In genomic region chr1:127732435-127732834, GRCm38 (mm10) we compare ENCODE assay signal across 19 mouse cellular contexts. TPM values are rescaled to one million over a fixed set of nuclear protein-coding genes. Genes with fewer than 3 reads are reported as not detected.
DNase-seq lines count a peak whose midpoint lies in the region; ATAC-seq and TF ChIP-seq lines count a peak whose summit lies in the region.
"Had no signal": no experiment of that assay in that cellular context is flagged by ENCODE, and none has a peak within 500 bp of the region (broad histone marks: within the 10 kb centered on the region; RNA-seq: fewer than 3 reads in every experiment).

No protein-coding gene starts in this region.

- H3K27me3 ChIP-seq in liver, embryonic 16.5 days (ENCODE audit: control insufficient read depth, insufficient read depth, low read depth, low read length), result no peaks in the 10 kb centered on the region
- no peaks in the 10 kb centered on the region; the same call in 1 of the 2 replicates for H3K27me3 ChIP-seq in liver, embryonic 12.5 days (replicated peaks)
- H3K27me3 ChIP-seq in liver, postnatal 0 days (ENCODE audit: insufficient read depth, low read length), result no peaks in the 10 kb centered on the region
- H3K27me3 ChIP-seq: forebrain, embryonic 15.5 days; heart, embryonic 13.5 days; hindbrain, embryonic 15.5 days had no signal

- ATAC-seq in liver, embryonic 16.5 days (ENCODE audit: low read depth), result peak; percentile 84
- no peak for ATAC-seq in liver, embryonic 12.5 days
- ATAC-seq in liver, postnatal 0 days, result peak; percentile 88
- ATAC-seq: forebrain, embryonic 15.5 days had no signal

- TF ChIP-seq EP300 in liver, postnatal 0 days (IDR thresholded peaks at IDR 0.05; ENCODE audit: low read depth), result peak; percentile 46

- DNase-seq in kidney, adult 11 months, result peak; percentile 68
- no peak for DNase-seq in kidney, postnatal 4 days
- peak; percentile 83 for DNase-seq in kidney, adult 9 months
- DNase-seq in kidney, postnatal 14 days, result no peak
- peak; percentile 50 for DNase-seq in liver, postnatal 0 days
- DNase-seq in cerebellum, postnatal 10 days, result no peak
- DNase-seq: adrenal gland, adult 8-10 months; cerebellum, adult 18-20 months; cerebellum, adult 9-11 months; gastrocnemius, postnatal 36 days; heart, postnatal 36 days had no signal

- no peak overlapping the region for H3K4me2 ChIP-seq in liver, embryonic 16.5 days (ENCODE audit: low read depth, low read length)
- no peak overlapping the region for H3K4me2 ChIP-seq in liver, embryonic 12.5 days
- peak overlapping the region; percentile 48; the same call in 1 of the 2 replicates for H3K4me2 ChIP-seq in liver, postnatal 0 days (ENCODE audit: low read depth, low read length)
- H3K4me2 ChIP-seq: forebrain, embryonic 15.5 days; heart, embryonic 13.5 days; hindbrain, embryonic 15.5 days had no signal

- no peaks in the 10 kb centered on the region for H3K4me1 ChIP-seq in liver, embryonic 16.5 days (ENCODE audit: control insufficient read depth, low read depth, low read length)
- H3K4me1 ChIP-seq in liver, embryonic 12.5 days, result no peaks in the 10 kb centered on the region
- no peaks in the 10 kb centered on the region for H3K4me1 ChIP-seq in liver, postnatal 0 days (ENCODE audit: insufficient read depth)
- H3K4me1 ChIP-seq: forebrain, embryonic 15.5 days; hindbrain, embryonic 15.5 days had no signal

- H3K36me3 ChIP-seq in liver, embryonic 16.5 days (ENCODE audit: control insufficient read depth, insufficient read depth), result no peaks in the 10 kb centered on the region
- H3K36me3 ChIP-seq in liver, embryonic 12.5 days, result no peaks in the 10 kb centered on the region
- H3K36me3 ChIP-seq in liver, postnatal 0 days (replicated peaks; ENCODE audit: insufficient read depth, low read length), result no peaks in the 10 kb centered on the region
- H3K36me3 ChIP-seq: embryonic facial prominence, embryonic 10.5 days; forebrain, embryonic 15.5 days; G1E; heart, embryonic 13.5 days; hindbrain, embryonic 15.5 days had no signal

- peaks cover 3% of the 10 kb centered on the region; the same call in 1 of the 2 replicates for H3K9me3 ChIP-seq in liver, embryonic 16.5 days (replicated peaks; ENCODE audit: control insufficient read depth, low read length)
- H3K9me3 ChIP-seq in liver, embryonic 12.5 days (replicated peaks), result 0 out of 2 replicates have a peak, but pooled peaks cover 2% of the 10 kb centered on the region
- H3K9me3 ChIP-seq in liver, postnatal 0 days (ENCODE audit: low read length), result no peaks in the 10 kb centered on the region
- H3K9me3 ChIP-seq: forebrain, embryonic 15.5 days; heart, embryonic 13.5 days had no signal

- no peak overlapping the region for H3K27ac ChIP-seq in liver, embryonic 16.5 days (ENCODE audit: low read length)
- H3K27ac ChIP-seq in liver, embryonic 12.5 days, result no peak overlapping the region
- peak overlapping the region; percentile 85 for H3K27ac ChIP-seq in liver, postnatal 0 days (ENCODE audit: low read depth)
- H3K27ac ChIP-seq: embryonic facial prominence, embryonic 10.5 days; forebrain, embryonic 15.5 days; heart, embryonic 13.5 days; hindbrain, embryonic 15.5 days had no signal

- H3K9ac ChIP-seq in liver, embryonic 16.5 days (ENCODE audit: low read depth, low read length), result no peak overlapping the region
- no peak overlapping the region for H3K9ac ChIP-seq in liver, embryonic 12.5 days
- H3K9ac ChIP-seq in liver, postnatal 0 days (replicated peaks), result peak overlapping the region; percentile 55
- H3K9ac ChIP-seq: forebrain, embryonic 15.5 days; heart, embryonic 13.5 days; hindbrain, embryonic 15.5 days had no signal

- 66% methylated on average over 3 of the region's 3 CpGs for WGBS in liver, embryonic 16.5 days (ENCODE audit: insufficient replicate concordance)
- 61% methylated on average over 3 of the region's 3 CpGs for WGBS in liver, embryonic 12.5 days (ENCODE audit: insufficient replicate concordance)
- 68% methylated on average over 3 of the region's 3 CpGs for WGBS in liver, postnatal 0 days (ENCODE audit: insufficient replicate concordance)

- H3K4me3 ChIP-seq in liver, embryonic 16.5 days (ENCODE audit: low read depth, low read length), result no peak overlapping the region
- H3K4me3 ChIP-seq in liver, embryonic 12.5 days, result no peak overlapping the region
- peak overlapping the region; percentile 38 for H3K4me3 ChIP-seq in liver, postnatal 0 days (ENCODE audit: low read depth, low read length)
- H3K4me3 ChIP-seq: embryonic facial prominence, embryonic 10.5 days; erythroblast, embryonic 14.5 days; forebrain, embryonic 15.5 days; heart, embryonic 13.5 days; hindbrain, embryonic 15.5 days had no signal

- no peak for TF ChIP-seq CTCF in liver, postnatal 0 days (IDR thresholded peaks at IDR 0.05; ENCODE audit: low read depth)

RNA-seq across cellular contexts. Expression of gene Acmsd, which starts 3.2 kb away (rescaled TPM):
- polyA plus RNA-seq in liver, embryonic 16.5 days (2015; fragmentation: Nextera tagmentation; extraction: Ambion mirVana), result 4.7 and 5.6 TPM in 2 replicates
- 8.4 and 8.5 TPM in 2 replicates for polyA plus RNA-seq in liver, embryonic 12.5 days (2016; fragmentation: Nextera tagmentation; extraction: Ambion mirVana)
- 2.5 and 3.2 TPM in 2 replicates for polyA plus RNA-seq in liver, postnatal 0 days (2015; fragmentation: Nextera tagmentation; extraction: Ambion mirVana)
- polyA plus RNA-seq: forebrain, embryonic 15.5 days had no signal

RNA-seq across cellular contexts. Expression of gene Ccnt2, which starts 41.5 kb away (rescaled TPM):
- 28.1 and 31.9 TPM in 2 replicates for polyA plus RNA-seq in liver, embryonic 16.5 days (2015; fragmentation: Nextera tagmentation; extraction: Ambion mirVana)
- 42.3 and 43.9 TPM in 2 replicates for polyA plus RNA-seq in liver, embryonic 12.5 days (2016; fragmentation: Nextera tagmentation; extraction: Ambion mirVana)
- 13.0 and 15.8 TPM in 2 replicates for polyA plus RNA-seq in liver, postnatal 0 days (2015; fragmentation: Nextera tagmentation; extraction: Ambion mirVana)

RNA-seq across cellular contexts. Expression of gene Tmem163, which starts 53.1 kb away (rescaled TPM):
- 0.21 and 0.39 TPM in 2 replicates for polyA plus RNA-seq in liver, embryonic 16.5 days (2015; fragmentation: Nextera tagmentation; extraction: Ambion mirVana)
- 0.79 and 1.3 TPM in 2 replicates for polyA plus RNA-seq in liver, embryonic 12.5 days (2016; fragmentation: Nextera tagmentation; extraction: Ambion mirVana)
- polyA plus RNA-seq in liver, postnatal 0 days (2015; fragmentation: Nextera tagmentation; extraction: Ambion mirVana), result 0.65 and 0.98 TPM in 2 replicates
- polyA plus RNA-seq: erythroblast, embryonic 14.5 days; G1E had no signal

Comparison
In these comparisons a context has a peak if more than half of its experiments do, and no peak if none do; other contexts are left out.
1. DNase-seq: peak in kidney, adult 11 months (single experiment), kidney, adult 9 months (single experiment) and liver, postnatal 0 days (single experiment); none in kidney, postnatal 4 days (0 of 2), kidney, postnatal 14 days (single experiment) and cerebellum, postnatal 10 days (0 of 2).